Mouse (Mus musculus) embryonic fibroblast, embryonic 13.5 days (primary cell): Measurements from ENCODE around the gene Tas2r129. TPM values are rescaled to one million over a fixed set of nuclear protein-coding genes. Genes with fewer than 3 reads are reported as not detected.
"Not testable (repeated sequence)": the region's sequence is repeated elsewhere in the genome, so short reads cannot be mapped to it uniquely, and the experiment has no call there.

ENCODE experiments used
- H3K27ac ChIP-seq: 2 replicates; pipeline ENCODE4 v1.5.1; 2012; ENCODE audit warnings: low read length, control low read depth, inconsistent platforms; ENCODE audit not compliant: insufficient read depth
- H3K4me1 ChIP-seq: 2 replicates; pipeline ENCODE4 v1.6.1; 2011; ENCODE audit warnings: low read length; ENCODE audit not compliant: control insufficient read depth, insufficient read depth
- H3K4me3 ChIP-seq: 2 replicates; pipeline ENCODE4 v1.5.1; 2011; ENCODE audit warnings: mild to moderate bottlenecking, control low read depth, low read length; ENCODE audit not compliant: insufficient read depth
- CTCF ChIP-seq: IDR thresholded peaks from 2 replicates; pipeline ENCODE4 v1.5.1; 2011; ENCODE audit warnings: mild to moderate bottlenecking, control low read depth, low read length, moderate library complexity, borderline replicate concordance; ENCODE audit not compliant: insufficient read depth
- POLR2A ChIP-seq: IDR thresholded peaks from 2 replicates; pipeline ENCODE4 v1.6.1; 2011; ENCODE audit warnings: low read depth, mild to moderate bottlenecking, control low read depth, low read length, moderate library complexity
- polyA plus RNA-seq: library from polyadenylated mRNA; stranded (reverse); fragments of >200 nt; gene quantifications from 2 replicates; pipeline ENCODE4 v1.2.4, GENCODE M21; 2011; ENCODE audit warnings: low read depth; ENCODE audit not compliant: missing spikeins, insufficient read length

Gene Tas2r129
- polyA plus RNA-seq = not detected in 2 replicates

- H3K4me1 ChIP-seq = no peaks in the 10 kb centered on the region
- no peak within 1 kb of the TSS for H3K4me3 ChIP-seq
- H3K27ac ChIP-seq = no peak within 1 kb of the TSS
- no peak for TF ChIP-seq CTCF
- TF ChIP-seq POLR2A = no peak
These were observed at the start of gene Tas2r129 for GRCm38 (mm10) chr6:132950802-132951201. Gene Tas2r129, plus strand, starts transcription at chr6:132951102.

GRCm38 (mm10) chr6:132909351-132909750 lies 41.6 kb upstream of the Tas2r129 start, which contains the start of gene Tas2r125:
Gene Tas2r125, plus strand, starts transcription at chr6:132909651.
- TF ChIP-seq POLR2A = no peak
- no peak for TF ChIP-seq CTCF
- Histone ChIP-seq H3K4me3 (no peak within 1 kb of the TSS), H3K27ac (no peak within 1 kb of the TSS), H3K4me1 (no peaks in the 10 kb centered on the region)

DNA sequence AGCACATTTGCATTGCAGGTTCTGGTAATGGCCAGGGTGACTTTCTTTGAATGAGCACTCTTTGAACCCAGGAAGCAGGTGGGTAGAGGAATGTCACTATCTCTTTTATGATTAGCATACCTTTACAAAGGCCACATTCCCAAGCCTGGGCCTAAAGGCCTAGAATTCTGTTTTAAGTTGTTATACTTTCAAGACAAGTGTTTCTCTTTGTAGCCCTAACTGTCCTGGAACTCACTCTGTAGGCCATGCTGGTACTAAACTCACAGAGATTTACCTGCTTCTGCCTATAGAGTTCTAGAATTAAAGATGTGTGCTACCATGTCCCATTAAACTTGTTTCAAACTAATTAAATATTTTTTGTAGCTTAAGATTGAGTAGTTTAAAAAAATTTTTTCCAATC lies 9.5 kb upstream of the Tas2r129 start:
- not testable (repeated sequence) for H3K4me1 ChIP-seq, H3K4me3 ChIP-seq, H3K27ac ChIP-seq

- H3K27ac ChIP-seq = no peak within 1 kb of the TSS
- TF ChIP-seq POLR2A = no peak
- no peak for TF ChIP-seq CTCF
- no peaks in the 10 kb centered on the region for H3K4me1 ChIP-seq
- H3K4me3 ChIP-seq = no peak within 1 kb of the TSS
These were observed 6.9 kb downstream of the Tas2r129 start, which contains the start of gene Tas2r131 for GRCm38 (mm10) chr6:132957819-132958218. Gene Tas2r131, minus strand, starts transcription at chr6:132957919.

GRCm38 (mm10) chr6:132980865-132981264 lies 30.0 kb downstream of the Tas2r129 start, which contains the start of gene Tas2r109:
Gene Tas2r109, minus strand, starts transcription at chr6:132980965.
- Histone ChIP-seq H3K4me3 (no peak within 1 kb of the TSS), H3K4me1 (no peaks in the 10 kb centered on the region), H3K27ac (no peak within 1 kb of the TSS)
- TF ChIP-seq POLR2A (no peak), CTCF (no peak)

Other genes starting within 250 kb of the Tas2r129 start
- not detected in 2 replicates for gene Tas2r122, start 239.2 kb upstream of the Tas2r129 start, polyA plus RNA-seq
- gene Tas2r115, start 213.1 kb upstream of the Tas2r129 start, polyA plus RNA-seq = not detected in 2 replicates
- not detected in 2 replicates for gene Tas2r124, start 196.4 kb upstream of the Tas2r129 start, polyA plus RNA-seq
- gene Tas2r102, start 189.0 kb upstream of the Tas2r129 start, polyA plus RNA-seq = not detected in 2 replicates
- not detected in 2 replicates for gene Tas2r136, start 172.9 kb upstream of the Tas2r129 start, polyA plus RNA-seq
- not detected in 2 replicates for gene Tas2r117, start 148.3 kb upstream of the Tas2r129 start, polyA plus RNA-seq
- not detected in 2 replicates for gene Tas2r123, start 104.0 kb upstream of the Tas2r129 start, polyA plus RNA-seq
- gene Tas2r116, start 95.7 kb upstream of the Tas2r129 start, polyA plus RNA-seq = not detected in 2 replicates
- not detected in 2 replicates for gene Tas2r110, start 83.1 kb upstream of the Tas2r129 start, polyA plus RNA-seq
- gene Tas2r113, start 58.1 kb upstream of the Tas2r129 start, polyA plus RNA-seq = not detected in 2 replicates
- gene Tas2r125, start 41.5 kb upstream of the Tas2r129 start, polyA plus RNA-seq = not detected in 2 replicates
- gene Tas2r131, start 6.8 kb downstream of the Tas2r129 start, polyA plus RNA-seq = not detected in 2 replicates
- not detected in 2 replicates for gene Tas2r109, start 29.9 kb downstream of the Tas2r129 start, polyA plus RNA-seq
- gene Tas2r103, start 86.0 kb downstream of the Tas2r129 start, polyA plus RNA-seq = not detected in 2 replicates
- gene Tas2r140, start 104.7 kb downstream of the Tas2r129 start, polyA plus RNA-seq = not detected in 2 replicates
- gene Smim10l1, start 153.8 kb downstream of the Tas2r129 start, polyA plus RNA-seq = 56.1 and 63.3 TPM in 2 replicates